Mouse (Mus musculus) stomach, embryonic 15.5 days (tissue): ENCODE results near the gene Slc44a1. TPM values are rescaled to one million over a fixed set of nuclear protein-coding genes. Genes with fewer than 3 reads are reported as not detected.

Experiments
- ATAC-seq: fragments of 200-750 bp; cut with Nextera tagmentation; 2 replicates; pipeline ENCODE4 v1.8.0; 2017; ENCODE audit warnings: low read depth, moderate number of reproducible peaks, moderate TSS enrichment; ENCODE audit not compliant: insufficient read depth, low FRiP score
- H3K27ac ChIP-seq: fragments of 300-500 bp; sonication (generic); 2 replicates; pipeline ENCODE4 v1.5.1; 2015; ENCODE audit warnings: mild to moderate bottlenecking, inconsistent platforms
- H3K27me3 ChIP-seq: fragments of 300-500 bp; sonication (generic); replicated peaks from 2 replicates; pipeline ENCODE4 v1.6.1; 2015; ENCODE audit warnings: inconsistent platforms
- H3K36me3 ChIP-seq: fragments of 300-500 bp; sonication (generic); 2 replicates; pipeline ENCODE4 v1.6.1; 2015; ENCODE audit warnings: inconsistent platforms
- H3K4me1 ChIP-seq: fragments of 300-500 bp; sonication (generic); 2 replicates; pipeline ENCODE4 v1.6.1; 2015; ENCODE audit warnings: inconsistent platforms
- H3K4me2 ChIP-seq: fragments of 300-500 bp; sonication (generic); 2 replicates; pipeline ENCODE4 v1.6.1; 2015; ENCODE audit warnings: mild to moderate bottlenecking, inconsistent platforms
- H3K4me3 ChIP-seq: fragments of 300-500 bp; sonication (generic); replicated peaks from 2 replicates; pipeline ENCODE4 v1.5.1; 2015; ENCODE audit warnings: inconsistent platforms
- H3K9ac ChIP-seq: fragments of 300-500 bp; sonication (generic); 2 replicates; pipeline ENCODE4 v1.6.1; 2015; ENCODE audit warnings: inconsistent platforms
- H3K9me3 ChIP-seq: fragments of 300-500 bp; sonication (generic); 2 replicates; pipeline ENCODE4 v1.6.1; 2016; ENCODE audit warnings: inconsistent platforms
- WGBS: fragments of 180-500 bp; shearing (Covaris S2); methylation state at CpG from one replicate; pipeline ENCODE4 v1.1.7; 2015; 5-methylcytosine and 5-hydroxymethylcytosine counted together
- polyA plus RNA-seq: library from polyadenylated mRNA; unstranded; fragments of >200 nt; fragmentation: Nextera tagmentation; extraction: Ambion mirVana; gene quantifications from 2 replicates; pipeline ENCODE4 v1.2.1, GENCODE M21; 2015

Gene Slc44a1
- polyA plus RNA-seq, 1 experiment from 2014 or later, result 49.6 TPM

DNA sequence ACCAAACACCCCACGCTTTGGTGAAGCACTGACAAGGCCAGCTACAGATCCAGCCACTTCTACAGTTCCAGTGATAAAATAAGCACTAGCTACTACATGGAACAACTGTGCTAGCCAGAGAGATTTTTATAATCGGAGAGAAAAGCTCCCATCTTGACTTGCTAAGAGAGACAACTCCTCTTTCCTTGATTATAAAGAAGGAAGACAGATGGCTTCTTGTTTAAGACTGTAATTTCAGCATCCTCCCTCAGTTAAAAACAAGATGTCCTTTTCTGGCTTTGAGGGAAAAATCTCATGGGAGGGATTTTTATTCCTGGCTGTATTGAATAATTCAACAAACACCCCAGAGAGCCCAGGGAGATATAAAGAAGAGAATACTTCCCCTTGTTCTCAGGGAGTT lies 1.8 kb upstream of the Slc44a1 start:
- H3K27ac ChIP-seq, result peak overlapping the region; percentile 92; the same call in 1 of the 2 replicates
- no peak for ATAC-seq

DNA sequence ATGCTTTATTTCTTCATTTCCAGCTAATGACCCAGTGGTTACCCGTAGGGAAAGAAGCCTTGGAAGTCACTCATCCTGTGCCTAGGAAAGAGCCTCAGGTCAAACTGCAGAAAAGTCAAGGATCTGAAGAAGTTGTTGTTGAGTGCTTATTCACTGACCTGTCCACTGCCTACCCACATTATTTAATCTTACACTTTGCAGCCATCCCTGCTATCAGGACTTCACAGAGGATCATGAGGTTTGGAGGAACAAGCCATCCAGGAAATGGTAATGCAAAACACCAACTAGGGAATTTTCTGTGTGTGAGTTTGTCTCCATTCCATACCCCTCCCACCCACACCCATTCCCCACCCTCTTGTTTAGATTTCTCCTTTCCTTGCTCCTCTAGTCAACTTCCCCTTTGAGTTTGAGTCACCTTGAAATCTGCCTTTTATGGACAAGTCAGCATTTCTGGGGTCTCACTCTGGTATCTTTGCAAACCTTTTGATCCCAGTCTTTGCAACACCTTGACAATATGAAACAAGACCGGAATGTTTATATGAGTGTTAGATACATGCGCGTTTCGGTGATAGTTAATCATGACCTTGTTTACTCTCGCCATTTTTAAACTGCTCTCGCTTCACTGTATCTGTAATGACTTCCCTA lies 1.3 kb upstream of the Slc44a1 start:
- WGBS, result 54% methylated on average over 7 of the region's 7 CpGs
- Histone ChIP-seq H3K36me3 (no peaks in the 10 kb centered on the region), H3K9ac (no peak overlapping the region), H3K9me3 (no peaks in the 10 kb centered on the region), H3K4me3 (peak overlapping the region; percentile 89; the same call in 1 of the 2 replicates), H3K27me3 (no peaks in the 10 kb centered on the region), H3K27ac (peak overlapping the region; percentile 92; the same call in 1 of the 2 replicates), H3K4me1 (peaks cover 8% of the 10 kb centered on the region; the same call in 1 of the 2 replicates), H3K4me2 (peak overlapping the region; percentile 94)
- ATAC-seq, result no peak

More for the DNA sequence above, 1.8 kb upstream of the Slc44a1 start:
- no peaks in the 10 kb centered on the region for H3K27me3 ChIP-seq
- no peaks in the 10 kb centered on the region for H3K9me3 ChIP-seq
- no peak overlapping the region for H3K4me2 ChIP-seq
- no peak overlapping the region for H3K9ac ChIP-seq
- 74% methylated on average over 2 of the region's 2 CpGs for WGBS
- no peak overlapping the region for H3K4me3 ChIP-seq
- peaks cover 8% of the 10 kb centered on the region; the same call in 1 of the 2 replicates for H3K4me1 ChIP-seq
- H3K36me3 ChIP-seq, result no peaks in the 10 kb centered on the region

DNA sequence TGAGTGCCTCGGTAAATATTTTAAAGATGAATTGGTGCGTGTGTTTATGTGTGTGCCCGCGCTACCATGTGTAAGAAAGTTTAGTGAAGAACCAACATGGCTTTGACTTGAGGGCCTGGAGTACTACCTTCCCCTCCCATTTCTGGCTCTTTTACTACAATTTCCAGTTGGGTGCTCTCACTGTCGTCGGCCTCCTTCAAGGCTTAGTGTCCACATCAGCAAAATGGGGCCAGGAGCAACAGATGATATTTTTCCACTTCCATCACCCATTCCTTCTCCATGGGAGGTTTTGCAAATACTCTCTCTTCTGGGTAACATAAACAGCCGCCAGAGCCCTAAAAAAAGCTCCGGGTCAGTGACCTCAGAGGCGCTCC lies 590 bp upstream of the Slc44a1 start:
- H3K9ac ChIP-seq, result peak overlapping the region; percentile 62; the same call in 1 of the 2 replicates
- H3K4me3 ChIP-seq, result peak overlapping the region; percentile 89
- H3K36me3 ChIP-seq, result no peaks in the 10 kb centered on the region
- peak overlapping the region; percentile 94 for H3K4me2 ChIP-seq
- no peaks in the 10 kb centered on the region for H3K27me3 ChIP-seq
- no peaks in the 10 kb centered on the region for H3K9me3 ChIP-seq
- peak; percentile 0; the same call in 1 of the 2 replicates for ATAC-seq
- H3K27ac ChIP-seq, result peak overlapping the region; percentile 92
- peaks cover 8% of the 10 kb centered on the region; the same call in 1 of the 2 replicates for H3K4me1 ChIP-seq
- WGBS, result 10% methylated on average over 9 of the region's 9 CpGs

DNA sequence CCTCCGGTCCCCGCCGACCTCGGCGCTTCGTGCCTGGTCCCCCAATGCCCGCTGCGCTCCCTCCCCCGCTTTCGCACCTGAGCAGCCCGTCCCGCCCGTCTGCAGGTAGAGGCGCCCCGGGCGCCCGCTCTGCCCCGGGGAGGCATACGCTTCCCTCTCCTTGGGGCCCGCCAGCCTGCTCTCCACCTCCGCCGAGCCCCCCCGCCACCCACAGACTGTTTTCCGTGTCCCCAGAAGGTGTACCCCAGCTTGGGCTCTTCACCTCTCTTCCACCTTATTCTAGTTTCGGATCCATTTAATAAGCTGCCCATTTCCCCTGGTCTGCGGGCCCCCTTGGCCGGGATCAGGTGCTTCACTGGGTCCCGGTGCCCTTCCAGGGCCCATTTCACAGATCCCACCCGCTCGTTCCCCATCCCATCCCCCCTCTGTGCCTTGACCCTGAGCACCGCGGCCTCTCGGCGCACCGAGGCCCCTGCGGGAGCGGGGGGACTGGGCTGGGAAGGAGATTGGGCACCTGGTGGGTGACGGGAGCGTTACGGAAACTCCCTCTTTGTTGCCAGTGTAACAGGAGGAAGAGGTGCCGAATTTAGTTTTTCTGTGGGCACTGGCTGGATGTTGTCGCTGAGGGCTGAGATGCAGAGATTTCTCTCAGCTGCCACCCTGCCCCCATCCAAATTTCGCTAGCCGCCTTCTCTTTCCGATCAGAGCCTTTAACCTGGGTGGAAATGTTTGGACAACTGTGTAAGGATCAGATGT lies 781 bp downstream of the Slc44a1 start:
- under 1% methylated on average over 44 of the region's 45 CpGs for WGBS

DNA sequence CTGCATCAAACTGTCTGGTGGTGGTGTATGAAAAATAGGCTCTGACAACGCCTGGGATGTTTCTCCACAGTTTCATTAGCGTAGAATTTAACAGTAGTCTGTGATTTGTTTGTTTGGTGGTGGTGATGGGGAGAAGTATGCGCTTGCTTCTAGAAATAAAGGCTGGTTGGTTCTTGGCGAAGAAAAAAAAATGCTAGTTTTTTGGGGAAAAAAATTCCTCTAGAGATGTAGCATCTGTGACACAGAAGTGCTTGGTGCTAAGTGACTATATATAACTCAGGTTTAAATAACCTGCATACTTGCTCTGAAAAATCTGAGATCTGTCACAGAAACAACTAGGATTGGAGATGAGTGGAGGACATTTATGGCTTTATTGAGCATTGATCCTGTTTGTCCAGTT lies 1.5 kb downstream of the Slc44a1 start:
- H3K36me3 ChIP-seq, result no peaks in the 10 kb centered on the region
- peak overlapping the region; percentile 89 for H3K4me3 ChIP-seq
- H3K27ac ChIP-seq, result no peak overlapping the region
- H3K27me3 ChIP-seq, result no peaks in the 10 kb centered on the region
- H3K4me2 ChIP-seq, result peak overlapping the region; percentile 94
- WGBS, result 30% methylated on average over 4 of the region's 4 CpGs
- no peak overlapping the region for H3K9ac ChIP-seq
- H3K4me1 ChIP-seq, result peaks cover 8% of the 10 kb centered on the region; the same call in 1 of the 2 replicates
- H3K9me3 ChIP-seq, result no peaks in the 10 kb centered on the region
- no peak for ATAC-seq

More for the DNA sequence above, 781 bp downstream of the Slc44a1 start:
- H3K9me3 ChIP-seq, result no peaks in the 10 kb centered on the region
- H3K4me2 ChIP-seq, result peak overlapping the region; percentile 94
- peak overlapping the region; percentile 92 for H3K27ac ChIP-seq
- no peaks in the 10 kb centered on the region for H3K27me3 ChIP-seq
- no peaks in the 10 kb centered on the region for H3K36me3 ChIP-seq
- peak overlapping the region; percentile 89 for H3K4me3 ChIP-seq
- H3K4me1 ChIP-seq, result peaks cover 8% of the 10 kb centered on the region; the same call in 1 of the 2 replicates
- peak overlapping the region; percentile 80 for H3K9ac ChIP-seq
- peak; percentile 24 for ATAC-seq

DNA sequence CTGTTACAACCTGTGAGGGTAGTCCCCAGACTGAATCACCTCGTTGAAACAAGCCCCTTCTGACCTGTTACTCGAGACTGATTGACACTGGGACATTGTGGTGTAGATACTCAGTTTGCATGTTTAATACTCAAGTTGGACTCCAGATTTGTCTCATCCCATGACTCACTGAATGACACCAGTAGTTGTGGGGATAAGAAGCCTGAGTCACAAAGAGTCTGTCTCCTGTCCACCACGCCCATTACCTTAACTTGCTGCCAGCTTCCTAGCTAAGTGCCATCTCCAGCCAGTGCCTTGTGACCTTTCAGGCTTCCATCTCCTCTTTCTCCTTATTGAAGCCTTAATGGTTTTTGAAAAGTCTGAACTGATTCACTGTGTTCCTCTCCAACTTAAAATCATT lies 6.0 kb downstream of the Slc44a1 start:
- H3K9ac ChIP-seq, result no peak overlapping the region
- 77% methylated on average over 3 of the region's 3 CpGs for WGBS
- no peak overlapping the region for H3K4me2 ChIP-seq
- H3K36me3 ChIP-seq, result no peaks in the 10 kb centered on the region
- no peak overlapping the region for H3K27ac ChIP-seq
- no peaks in the 10 kb centered on the region for H3K9me3 ChIP-seq
- H3K4me3 ChIP-seq, result no peak overlapping the region
- no peak for ATAC-seq
- H3K27me3 ChIP-seq, result no peaks in the 10 kb centered on the region
- H3K4me1 ChIP-seq, result peaks cover under 1% of the 10 kb centered on the region

DNA sequence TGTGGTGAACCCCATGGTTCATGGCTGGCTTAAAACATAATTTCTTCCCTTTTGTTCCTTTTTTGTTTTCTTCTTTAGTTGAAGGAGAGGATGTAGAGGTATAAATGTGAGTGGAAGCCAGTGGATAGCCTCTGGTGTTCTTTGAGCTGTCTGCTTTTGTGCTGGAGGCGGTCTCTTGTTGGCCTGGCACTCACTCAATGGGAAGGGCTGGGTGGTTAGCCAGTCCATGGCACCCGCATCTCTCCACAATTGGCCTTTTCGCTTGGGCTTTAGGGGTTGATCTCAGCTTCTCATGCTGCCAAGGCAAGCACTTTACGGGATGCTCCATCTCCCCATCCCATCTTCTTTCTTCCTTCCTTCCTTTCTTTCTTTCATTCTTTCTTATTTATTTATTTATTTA lies 7.6 kb downstream of the Slc44a1 start:
- no peak for ATAC-seq

DNA sequence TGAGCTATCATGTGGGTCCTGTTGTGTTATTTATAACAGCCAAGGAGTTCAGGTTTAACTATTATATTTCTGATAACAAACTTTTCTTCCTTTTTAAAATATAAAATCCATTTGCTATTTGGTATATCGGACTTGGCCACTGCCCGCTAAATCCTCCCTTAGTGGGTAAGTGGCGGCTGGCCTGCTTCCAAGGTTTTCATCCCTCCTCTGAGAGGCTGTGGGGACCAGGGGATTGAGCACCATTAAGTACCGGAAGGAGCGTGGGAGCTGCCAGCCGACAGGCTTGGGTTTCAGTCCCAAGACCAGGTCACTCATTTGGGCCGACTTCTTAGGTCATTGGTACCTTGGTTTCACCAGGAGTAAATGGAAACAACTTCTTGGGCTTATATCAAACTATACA lies 10.5 kb downstream of the Slc44a1 start:
- Histone ChIP-seq H3K27me3 (no peaks in the 10 kb centered on the region), H3K4me3 (no peak overlapping the region), H3K4me2 (no peak overlapping the region), H3K36me3 (no peaks in the 10 kb centered on the region), H3K9ac (no peak overlapping the region), H3K27ac (no peak overlapping the region), H3K4me1 (peaks cover 13% of the 10 kb centered on the region), H3K9me3 (no peaks in the 10 kb centered on the region)
- 63% methylated on average over 7 of the region's 7 CpGs for WGBS
- ATAC-seq, result no peak

More for the DNA sequence above, 7.6 kb downstream of the Slc44a1 start:
- Histone ChIP-seq H3K4me2 (no peak overlapping the region), H3K9ac (no peak overlapping the region), H3K9me3 (no peaks in the 10 kb centered on the region), H3K4me1 (peaks cover 13% of the 10 kb centered on the region), H3K36me3 (no peaks in the 10 kb centered on the region), H3K27me3 (no peaks in the 10 kb centered on the region), H3K4me3 (no peak overlapping the region), H3K27ac (no peak overlapping the region)
- 95% methylated on average over 4 of the region's 4 CpGs for WGBS

DNA sequence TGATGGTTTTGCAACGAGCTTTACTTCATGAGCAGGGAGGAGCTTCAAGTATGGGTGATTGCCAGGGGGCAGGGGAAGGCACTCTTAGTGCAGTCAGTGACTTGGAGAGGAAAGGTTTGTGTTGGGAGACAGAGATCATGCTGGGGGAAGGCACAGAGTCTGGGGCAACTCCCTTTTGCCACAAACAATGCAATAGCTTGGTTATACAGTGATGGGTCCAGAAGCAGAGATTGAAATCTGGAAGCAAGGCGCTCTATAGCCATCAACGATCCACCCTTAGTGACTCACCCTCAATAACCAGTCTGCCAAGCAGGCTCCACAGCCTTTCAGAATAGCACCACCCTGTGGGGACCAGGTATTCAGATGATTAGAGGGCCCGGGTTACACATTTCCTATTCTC lies 11.7 kb downstream of the Slc44a1 start:
- Histone ChIP-seq H3K4me3 (no peak overlapping the region), H3K9me3 (no peaks in the 10 kb centered on the region), H3K27me3 (no peaks in the 10 kb centered on the region), H3K9ac (no peak overlapping the region), H3K4me2 (no peak overlapping the region), H3K4me1 (peaks cover 13% of the 10 kb centered on the region), H3K27ac (peak overlapping the region; percentile 16; the same call in 1 of the 2 replicates), H3K36me3 (no peaks in the 10 kb centered on the region)
- peak; percentile 59 for ATAC-seq
- 42% methylated on average over 4 of the region's 4 CpGs for WGBS

DNA sequence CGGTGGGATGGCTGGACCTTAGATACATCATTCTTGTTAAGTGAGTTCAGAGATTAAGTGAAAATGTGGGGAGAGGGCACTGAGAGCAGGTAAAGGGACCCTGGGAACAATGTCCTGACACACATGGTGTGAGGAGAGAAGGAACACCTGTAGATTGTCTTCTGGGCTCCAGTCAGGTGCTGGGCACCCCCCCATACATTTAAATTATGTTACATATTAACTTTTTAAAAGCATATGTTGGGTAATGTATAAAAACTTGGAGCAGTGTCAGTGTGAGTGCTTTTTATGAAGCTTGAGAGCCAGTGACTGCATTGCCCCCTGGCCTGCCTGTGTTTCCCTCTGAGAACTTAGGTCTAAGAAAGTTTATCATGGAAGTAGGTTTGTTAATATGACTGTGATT lies 12.2 kb downstream of the Slc44a1 start:
- Histone ChIP-seq H3K9ac (no peak overlapping the region), H3K36me3 (no peaks in the 10 kb centered on the region), H3K4me3 (no peak overlapping the region), H3K9me3 (no peaks in the 10 kb centered on the region), H3K27ac (no peak overlapping the region; the same call in 1 of the 2 replicates), H3K4me1 (peaks cover 13% of the 10 kb centered on the region), H3K27me3 (no peaks in the 10 kb centered on the region), H3K4me2 (no peak overlapping the region)
- 74% methylated on average over 1 of the region's 1 CpGs for WGBS
- peak; percentile 45; the same call in 1 of the 2 replicates for ATAC-seq

DNA sequence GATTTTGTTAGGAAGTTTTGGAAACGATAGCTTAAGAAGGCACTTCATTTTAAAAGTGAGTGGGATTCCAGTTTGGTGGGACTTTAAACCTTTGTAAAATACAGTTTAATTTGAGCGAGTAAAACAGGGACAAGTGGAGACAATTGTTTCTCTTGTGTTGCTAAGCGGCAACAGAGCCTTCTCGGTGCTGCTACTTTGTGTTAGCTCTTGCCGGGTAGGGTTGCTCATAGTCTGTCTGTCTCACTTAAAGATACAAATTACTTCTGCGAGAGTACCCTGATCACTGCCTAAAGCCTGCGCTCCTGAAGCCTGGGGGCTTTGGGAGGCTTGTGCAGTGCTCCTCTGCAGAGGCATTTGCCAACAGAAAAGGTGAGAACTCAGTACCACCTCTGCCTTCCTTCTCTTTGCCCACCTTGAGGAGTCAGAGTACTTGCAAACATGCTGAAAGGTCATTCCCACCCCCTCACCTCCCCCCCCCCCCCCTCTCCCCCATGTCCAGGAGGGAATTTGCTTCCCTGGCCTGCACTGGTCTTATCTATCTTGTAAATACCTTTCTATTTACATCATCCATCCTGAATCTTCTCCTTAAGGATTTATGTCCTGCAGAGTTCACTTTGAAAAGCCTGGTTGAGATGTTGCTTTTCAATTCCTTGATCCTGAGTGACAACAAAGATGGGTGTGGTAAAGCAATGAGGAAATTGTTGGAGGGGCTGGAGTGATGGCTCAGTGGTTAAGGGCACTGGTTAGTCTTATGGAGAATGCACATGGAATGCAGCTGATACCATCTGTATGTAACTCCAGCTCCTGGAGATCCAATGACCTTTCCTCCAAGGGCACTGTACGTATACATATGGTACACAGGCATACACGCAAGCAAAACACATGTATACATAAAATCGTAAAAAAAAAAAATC lies 13.0 kb downstream of the Slc44a1 start:
- Histone ChIP-seq H3K9me3 (no peaks in the 10 kb centered on the region), H3K27ac (no peak overlapping the region), H3K27me3 (no peaks in the 10 kb centered on the region), H3K4me2 (no peak overlapping the region), H3K4me3 (no peak overlapping the region), H3K9ac (no peak overlapping the region), H3K4me1 (peaks cover 13% of the 10 kb centered on the region), H3K36me3 (no peaks in the 10 kb centered on the region)
- ATAC-seq, result no peak; the same call in 1 of the 2 replicates
- WGBS, result 44% methylated on average over 10 of the region's 10 CpGs
